Mouse (Mus musculus) olfactory bulb, adult 2 months (tissue): ENCODE data around the gene S100b.

Experiments
- CTCF ChIP-seq: fragments of 200-500 bp; IDR thresholded peaks from 2 replicates; pipeline ENCODE4 v1.5.1; 2012; ENCODE audit warnings: low read depth, mild to moderate bottlenecking, low read length, moderate library complexity; ENCODE audit not compliant: insufficient read depth
- POLR2A ChIP-seq: fragments of 200-500 bp; IDR thresholded peaks from 2 replicates; pipeline ENCODE4 v1.6.1; 2012; ENCODE audit warnings: mild to moderate bottlenecking, low read depth, low read length, moderate library complexity; ENCODE audit not compliant: insufficient read depth

GRCm38 (mm10) chr10:76289052-76289451 lies 35.4 kb downstream of the S100b start:
- TF ChIP-seq CTCF = no peak
- no peak for TF ChIP-seq POLR2A
